Mouse (Mus musculus) midbrain, embryonic 12.5 days (tissue): Measurements from ENCODE around the gene Etv3. TPM values are rescaled to one million over a fixed set of nuclear protein-coding genes. Genes with fewer than 3 reads are reported as not detected.
"Not testable (repeated sequence)": the region's sequence is repeated elsewhere in the genome, so short reads cannot be mapped to it uniquely, and the experiment has no call there.

Source experiments
- ATAC-seq: fragments of 200-750 bp; cut with Nextera tagmentation; 2 replicates; pipeline ENCODE4 v1.8.0; 2017; ENCODE audit warnings: low read depth, moderate TSS enrichment, moderate library complexity; ENCODE audit not compliant: low FRiP score
- H3K27ac ChIP-seq: fragments of 300-500 bp; sonication (generic); replicated peaks from 2 replicates; pipeline ENCODE4 v1.5.1; 2016; ENCODE audit warnings: mild to moderate bottlenecking
- H3K27me3 ChIP-seq: fragments of 300-500 bp; sonication (generic); 2 replicates; pipeline ENCODE4 v1.6.1; 2016; ENCODE audit warnings: mild to moderate bottlenecking
- H3K36me3 ChIP-seq: fragments of 300-500 bp; sonication (generic); 2 replicates; pipeline ENCODE4 v1.6.1; 2016
- H3K4me1 ChIP-seq: fragments of 300-500 bp; sonication (generic); 2 replicates; pipeline ENCODE4 v1.6.1; 2016
- H3K4me2 ChIP-seq: fragments of 300-500 bp; sonication (generic); replicated peaks from 2 replicates; pipeline ENCODE4 v1.6.1; 2016; ENCODE audit warnings: mild to moderate bottlenecking, moderate library complexity
- H3K4me3 ChIP-seq: fragments of 300-500 bp; sonication (generic); 2 replicates; pipeline ENCODE4 v1.5.1; 2016; ENCODE audit warnings: mild to moderate bottlenecking
- H3K9ac ChIP-seq: fragments of 300-500 bp; sonication (generic); replicated peaks from 2 replicates; pipeline ENCODE4 v1.6.1; 2016; ENCODE audit warnings: mild to moderate bottlenecking, moderate library complexity
- H3K9me3 ChIP-seq: fragments of 300-500 bp; sonication (generic); 2 replicates; pipeline ENCODE4 v1.6.1; 2016; ENCODE audit warnings: mild to moderate bottlenecking
- WGBS: fragments of 180-500 bp; shearing (Covaris S2); methylation state at CpG from one replicate; pipeline ENCODE4 v1.1.7; 2016; 5-methylcytosine and 5-hydroxymethylcytosine counted together
- polyA plus RNA-seq: library from polyadenylated mRNA; unstranded; fragments of >200 nt; fragmentation: Nextera tagmentation; extraction: Ambion mirVana; gene quantifications from 2 replicates; pipeline ENCODE4 v1.2.1, GENCODE M21; 2016

The Etv3 gene
- polyA plus RNA-seq, 1 experiment from 2014 or later, result 15.4 TPM

GRCm38 (mm10) chr3:87545554-87545953 lies 20.3 kb downstream of the Etv3 start:
- Histone ChIP-seq H3K4me1 (peaks cover 25% of the 10 kb centered on the region), H3K4me3 (no peak overlapping the region), H3K9ac (no peak overlapping the region), H3K4me2 (no peak overlapping the region), H3K36me3 (no peaks in the 10 kb centered on the region), H3K27me3 (peaks cover 30% of the 10 kb centered on the region), H3K9me3 (no peaks in the 10 kb centered on the region), H3K27ac (no peak overlapping the region)
- WGBS, result 66% methylated on average over 3 of the region's 3 CpGs
- ATAC-seq, result no peak

- Histone ChIP-seq H3K4me3 (no peak overlapping the region), H3K4me2 (no peak overlapping the region), H3K9ac (no peak overlapping the region), H3K4me1 (peaks cover 18% of the 10 kb centered on the region), H3K36me3 (no peaks in the 10 kb centered on the region), H3K9me3 (no peaks in the 10 kb centered on the region), H3K27ac (0 out of 2 replicates have a peak overlapping the region, but pooled peaks have one; percentile 6), H3K27me3 (peaks cover 37% of the 10 kb centered on the region)
- WGBS, result 77% methylated on average over 10 of the region's 10 CpGs
- ATAC-seq, result no peak
These were observed 21.1 kb downstream of the Etv3 start for GRCm38 (mm10) chr3:87546291-87546721.

GRCm38 (mm10) chr3:87549908-87550307 lies 24.7 kb downstream of the Etv3 start:
- Histone ChIP-seq H3K27ac (no peak overlapping the region), H3K9ac (no peak overlapping the region), H3K36me3 (no peaks in the 10 kb centered on the region), H3K27me3 (peaks cover 43% of the 10 kb centered on the region), H3K4me2 (peak overlapping the region; percentile 11; the same call in 1 of the 2 replicates), H3K9me3 (no peaks in the 10 kb centered on the region), H3K4me1 (peaks cover 5% of the 10 kb centered on the region; the same call in 1 of the 2 replicates), H3K4me3 (no peak overlapping the region)
- 33% methylated on average over 14 of the region's 14 CpGs for WGBS
- no peak for ATAC-seq

- H3K9ac ChIP-seq, result no peak overlapping the region
- peaks cover 5% of the 10 kb centered on the region; the same call in 1 of the 2 replicates for H3K4me1 ChIP-seq
- H3K36me3 ChIP-seq, result no peaks in the 10 kb centered on the region
- H3K4me3 ChIP-seq, result no peak overlapping the region
- H3K4me2 ChIP-seq, result no peak overlapping the region
- WGBS, result 85% methylated on average over 4 of the region's 4 CpGs
- no peak overlapping the region for H3K27ac ChIP-seq
- no peaks in the 10 kb centered on the region for H3K9me3 ChIP-seq
- peaks cover 36% of the 10 kb centered on the region for H3K27me3 ChIP-seq
- ATAC-seq, result no peak
These were observed 27.1 kb downstream of the Etv3 start for GRCm38 (mm10) chr3:87552327-87552726.

- no peak overlapping the region for H3K9ac ChIP-seq
- H3K4me1 ChIP-seq, result peaks cover 5% of the 10 kb centered on the region; the same call in 1 of the 2 replicates
- no peak overlapping the region for H3K4me2 ChIP-seq
- no peaks in the 10 kb centered on the region for H3K36me3 ChIP-seq
- H3K9me3 ChIP-seq, result no peaks in the 10 kb centered on the region
- peaks cover 34% of the 10 kb centered on the region for H3K27me3 ChIP-seq
- no peak overlapping the region for H3K27ac ChIP-seq
- no peak overlapping the region for H3K4me3 ChIP-seq
- no peak for ATAC-seq
- 76% methylated on average over 11 of the region's 11 CpGs for WGBS
These were observed 28.2 kb downstream of the Etv3 start for GRCm38 (mm10) chr3:87553196-87553935.

GRCm38 (mm10) chr3:87554859-87555258 lies 29.7 kb downstream of the Etv3 start:
- 84% methylated on average over 13 of the region's 13 CpGs for WGBS
- peaks cover 25% of the 10 kb centered on the region for H3K27me3 ChIP-seq
- H3K9me3 ChIP-seq, H3K4me1 ChIP-seq, ATAC-seq, H3K36me3 ChIP-seq, H3K4me3 ChIP-seq, H3K9ac ChIP-seq, H3K27ac ChIP-seq, H3K4me2 ChIP-seq: not testable (repeated sequence)

GRCm38 (mm10) chr3:87556109-87556531 lies 30.9 kb downstream of the Etv3 start:
- WGBS, result 69% methylated on average over 3 of the region's 3 CpGs
- Histone ChIP-seq H3K9me3 (no peaks in the 10 kb centered on the region), H3K27me3 (peaks cover 12% of the 10 kb centered on the region), H3K4me1 (no peaks in the 10 kb centered on the region), H3K9ac (no peak overlapping the region), H3K4me2 (no peak overlapping the region), H3K27ac (no peak overlapping the region), H3K4me3 (no peak overlapping the region), H3K36me3 (no peaks in the 10 kb centered on the region)
- no peak for ATAC-seq

GRCm38 (mm10) chr3:87556668-87557278 lies 31.6 kb downstream of the Etv3 start:
- no peak for ATAC-seq
- no peak overlapping the region for H3K9ac ChIP-seq
- H3K27ac ChIP-seq, result no peak overlapping the region
- H3K4me1 ChIP-seq, result no peaks in the 10 kb centered on the region
- H3K36me3 ChIP-seq, result no peaks in the 10 kb centered on the region
- H3K4me2 ChIP-seq, result no peak overlapping the region
- H3K27me3 ChIP-seq, result peaks cover 6% of the 10 kb centered on the region
- no peaks in the 10 kb centered on the region for H3K9me3 ChIP-seq
- H3K4me3 ChIP-seq, result no peak overlapping the region
- WGBS, result 85% methylated on average over 12 of the region's 12 CpGs

GRCm38 (mm10) chr3:87560156-87560555 lies 34.9 kb downstream of the Etv3 start:
- Histone ChIP-seq H3K36me3 (no peaks in the 10 kb centered on the region), H3K4me3 (no peak overlapping the region), H3K4me2 (no peak overlapping the region), H3K9me3 (no peaks in the 10 kb centered on the region), H3K4me1 (no peaks in the 10 kb centered on the region), H3K27ac (no peak overlapping the region), H3K27me3 (no peaks in the 10 kb centered on the region), H3K9ac (no peak overlapping the region)
- ATAC-seq, result no peak
- 63% methylated on average over 3 of the region's 3 CpGs for WGBS

- H3K4me1 ChIP-seq, result peaks cover 5% of the 10 kb centered on the region
- ATAC-seq, result no peak
- H3K27me3 ChIP-seq, result no peaks in the 10 kb centered on the region
- H3K27ac ChIP-seq, result no peak overlapping the region
- H3K36me3 ChIP-seq, result no peaks in the 10 kb centered on the region
- 86% methylated on average over 8 of the region's 8 CpGs for WGBS
- no peaks in the 10 kb centered on the region for H3K9me3 ChIP-seq
- H3K9ac ChIP-seq, result no peak overlapping the region
- no peak overlapping the region for H3K4me2 ChIP-seq
- no peak overlapping the region for H3K4me3 ChIP-seq
These were observed 36.2 kb downstream of the Etv3 start for GRCm38 (mm10) chr3:87561434-87561833.

- WGBS, result 3% methylated on average over 6 of the region's 6 CpGs
- H3K36me3 ChIP-seq, result no peaks in the 10 kb centered on the region
- ATAC-seq, result no peak
These were observed 37.2 kb downstream of the Etv3 start for GRCm38 (mm10) chr3:87562370-87562769.

GRCm38 (mm10) chr3:87563466-87563865 lies 38.3 kb downstream of the Etv3 start:
- H3K4me2 ChIP-seq, result no peak overlapping the region
- H3K27me3 ChIP-seq, result no peaks in the 10 kb centered on the region
- H3K36me3 ChIP-seq, result no peaks in the 10 kb centered on the region
- WGBS, result 84% methylated on average over 5 of the region's 5 CpGs
- H3K27ac ChIP-seq, result no peak overlapping the region
- no peaks in the 10 kb centered on the region for H3K9me3 ChIP-seq
- no peak overlapping the region for H3K9ac ChIP-seq
- peaks cover 5% of the 10 kb centered on the region for H3K4me1 ChIP-seq
- no peak for ATAC-seq
- H3K4me3 ChIP-seq, result no peak overlapping the region

More at GRCm38 (mm10) chr3:87562370-87562769, 37.2 kb downstream of the Etv3 start:
- Histone ChIP-seq H3K4me3 (no peak overlapping the region), H3K4me1 (peaks cover 5% of the 10 kb centered on the region), H3K9ac (no peak overlapping the region), H3K27ac (no peak overlapping the region), H3K4me2 (no peak overlapping the region), H3K9me3 (no peaks in the 10 kb centered on the region), H3K27me3 (no peaks in the 10 kb centered on the region)
